Mouse (Mus musculus) MEL (cell line): ENCODE data around the gene CN725425.

ENCODE experiments used
- CHD1 ChIP-seq: IDR thresholded peaks from 2 replicates; pipeline ENCODE4 v1.6.1; 2012; ENCODE audit warnings: low read depth, mild to moderate bottlenecking, inconsistent platforms, low read length, improper control_type of control experiment
- CHD2 ChIP-seq: IDR thresholded peaks from 2 replicates; pipeline ENCODE4 v1.6.1; 2011; ENCODE audit warnings: low read length, improper control_type of control experiment
- CTCF ChIP-seq, 3 experiments: IDR thresholded peaks in 2 of 3; conservative IDR thresholded peaks in 1 of 3; 2 replicates each; pipeline ENCODE4 v1.5.1; 2011 to 2012; ENCODE audit warnings: low read length in 3 of 3, low read depth in 2 of 3, mild to moderate bottlenecking in 2 of 3, improper control_type of control experiment in 1 of 3, inconsistent platforms in 1 of 3, mixed read lengths in 1 of 3, moderate library complexity in 1 of 3; ENCODE audit not compliant: control insufficient read depth in 1 of 3, insufficient read depth in 1 of 3, poor library complexity in 1 of 3, severe bottlenecking in 1 of 3
- EP300 ChIP-seq, 2 experiments: IDR thresholded peaks; 2 replicates each; pipeline ENCODE4 v1.6.1; 2011; ENCODE audit warnings: improper control_type of control experiment in 2 of 2, low read length in 2 of 2, low read depth in 1 of 2, mild to moderate bottlenecking in 1 of 2
- KAT2A ChIP-seq: conservative IDR thresholded peaks from 2 replicates; pipeline ENCODE4 v1.6.1; 2012; ENCODE audit warnings: low read depth, low read length, improper control_type of control experiment, inconsistent platforms
- MAZ ChIP-seq: IDR thresholded peaks from 2 replicates; pipeline ENCODE4 v1.6.1; 2012; ENCODE audit warnings: low read depth, mild to moderate bottlenecking, inconsistent platforms, low read length, improper control_type of control experiment
- POLR2A ChIP-seq, 2 experiments: IDR thresholded peaks; 2 replicates each; pipeline ENCODE4 v1.6.1; 2011 to 2012; ENCODE audit warnings: low read length in 2 of 2, mild to moderate bottlenecking in 2 of 2, control low read depth in 1 of 2, improper control_type of control experiment in 1 of 2, low read depth in 1 of 2, moderate library complexity in 1 of 2; ENCODE audit not compliant: control insufficient read depth in 1 of 2, insufficient read depth in 1 of 2, poor library complexity in 1 of 2
- SIN3A ChIP-seq: IDR thresholded peaks from 2 replicates; pipeline ENCODE4 v1.6.1; 2012; ENCODE audit warnings: low read length, improper control_type of control experiment, inconsistent platforms

DNA sequence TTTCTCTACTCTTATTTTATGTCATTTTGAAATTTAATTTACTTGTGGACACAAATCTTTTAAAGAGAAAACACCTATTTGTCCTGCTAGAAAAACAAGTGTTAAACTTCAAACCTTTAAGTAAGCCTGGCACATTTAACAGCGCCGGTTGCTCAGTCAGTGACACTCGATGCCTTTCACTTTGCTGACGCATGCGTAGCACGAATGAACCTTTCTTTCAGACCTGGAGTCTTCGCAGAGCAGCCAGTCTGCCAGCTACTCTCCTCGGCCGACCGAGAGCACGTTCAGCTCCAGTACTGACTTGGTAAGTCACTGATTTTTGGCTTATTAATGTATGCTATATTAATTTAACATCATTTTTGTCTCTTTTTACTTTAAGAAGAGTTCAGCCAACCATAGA is 57.8 kb downstream of the CN725425 start:
- TF ChIP-seq SIN3A (no peak), CHD2 (no peak), CHD1 (no peak), CTCF (IDR thresholded peaks at IDR 0.05 in 2 of 3, conservative IDR thresholded peaks at IDR 0.05 in 1 of 3; ENCODE audit: control insufficient read depth in 1 of 3, insufficient read depth in 1 of 3, low read depth in 2 of 3, low read length in 3 of 3, poor library complexity in 1 of 3, severe bottlenecking in 1 of 3) (no peak), KAT2A (no peak), EP300 (IDR thresholded peaks at IDR 0.05; ENCODE audit: low read depth in 1 of 2, low read length in 2 of 2) (no peak), POLR2A (IDR thresholded peaks at IDR 0.05; ENCODE audit: control insufficient read depth in 1 of 2, insufficient read depth in 1 of 2, low read depth in 1 of 2, low read length in 2 of 2, poor library complexity in 1 of 2) (no peak), MAZ (no peak)
